Mouse (Mus musculus): ENCODE results near the gene Gm3435.
"Not testable (repeated sequence)": the region's sequence is repeated elsewhere in the genome, so short reads cannot be mapped to it uniquely, and the experiment has no call there.

DNA sequence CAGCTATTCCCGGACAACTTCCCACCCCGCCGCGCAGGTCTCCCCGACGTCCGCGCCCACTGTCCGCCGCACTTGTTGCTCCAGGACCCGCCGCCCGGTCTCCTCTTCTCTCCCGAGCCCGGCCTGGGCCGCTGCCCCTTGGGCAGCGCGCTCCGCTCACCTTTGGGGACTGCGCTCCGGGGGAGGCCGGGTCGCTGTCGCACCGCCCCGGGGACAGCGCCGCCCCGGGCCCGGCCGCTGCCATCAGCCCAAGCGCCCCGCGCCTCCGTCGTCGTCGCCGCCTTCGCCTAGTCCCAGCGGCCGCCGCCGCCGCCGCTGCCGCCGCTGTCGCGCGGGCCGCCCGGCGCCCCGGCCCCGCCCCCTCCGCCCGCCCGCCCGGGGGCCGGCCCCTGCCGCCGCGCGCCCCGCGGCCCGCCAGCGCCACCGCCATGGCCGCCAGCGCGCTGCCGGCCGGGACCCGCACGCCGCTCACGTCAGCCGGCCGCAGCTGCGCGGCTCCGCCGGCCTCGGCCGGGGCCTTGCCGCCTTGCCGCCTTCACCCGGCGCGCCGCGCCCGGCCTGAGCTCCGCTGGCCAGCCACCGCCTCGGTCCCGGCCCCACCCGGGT lies 48.9 kb upstream of the Gm3435 start, which contains the start of gene Phf10:
- not testable (repeated sequence) for TF ChIP-seq POLR2A (IDR thresholded peaks at IDR 0.05; ENCODE audit: borderline replicate concordance, control insufficient read depth, low read depth, low read length); CTCF (IDR thresholded peaks at IDR 0.05; ENCODE audit: control insufficient read depth, insufficient read depth, low read length)

All from bone marrow, adult 2 months (tissue).